In genomic region chr7:78290186-78290585, GRCm38 (mm10) we compare ENCODE assay signal across 15 mouse cellular contexts.
"Had no signal": no experiment of that assay in that cellular context is flagged by ENCODE, and none has a peak within 500 bp of the region (broad histone marks: within the 10 kb centered on the region; RNA-seq: fewer than 3 reads in every experiment).

No protein-coding gene starts in this region.

- H3K36me3 ChIP-seq: neural tube, embryonic 15.5 days; stomach, embryonic 15.5 days had no signal

- H3K9me3 ChIP-seq: neural tube, embryonic 15.5 days; stomach, embryonic 15.5 days had no signal

- H3K4me3 ChIP-seq: neural tube, embryonic 15.5 days; stomach, embryonic 15.5 days had no signal

- H3K4me1 ChIP-seq: neural tube, embryonic 15.5 days; stomach, embryonic 15.5 days had no signal

- H3K27ac ChIP-seq: neural tube, embryonic 15.5 days; stomach, embryonic 15.5 days; stomach, postnatal 0 days had no signal

- H3K9ac ChIP-seq: neural tube, embryonic 15.5 days; stomach, embryonic 15.5 days had no signal

- DNase-seq: retina, postnatal 1 day; right cerebral cortex, adult 18-20 months; right cerebral cortex, postnatal 14 days; right cerebral cortex, postnatal 25 days; right cerebral cortex, postnatal 4 days; spleen, adult 18-20 months; thymus, adult 18-20 months; thymus, adult 2 months; thymus, postnatal 14 days; thymus, postnatal 25 days; thymus, postnatal 36 days; thymus, postnatal 4 days had no signal

- H3K27me3 ChIP-seq: neural tube, embryonic 15.5 days; stomach, embryonic 15.5 days had no signal

- H3K4me2 ChIP-seq: neural tube, embryonic 15.5 days; stomach, embryonic 15.5 days had no signal
